Mouse (Mus musculus): Measurements from ENCODE around the gene Gm28035. TPM values are rescaled to one million over a fixed set of nuclear protein-coding genes. Genes with fewer than 3 reads are reported as not detected.

Gene Gm28035
- 0.23 and 0.24 TPM in 2 replicates for polyA plus RNA-seq (2015; fragmentation: Nextera tagmentation; extraction: Ambion mirVana)

DNA sequence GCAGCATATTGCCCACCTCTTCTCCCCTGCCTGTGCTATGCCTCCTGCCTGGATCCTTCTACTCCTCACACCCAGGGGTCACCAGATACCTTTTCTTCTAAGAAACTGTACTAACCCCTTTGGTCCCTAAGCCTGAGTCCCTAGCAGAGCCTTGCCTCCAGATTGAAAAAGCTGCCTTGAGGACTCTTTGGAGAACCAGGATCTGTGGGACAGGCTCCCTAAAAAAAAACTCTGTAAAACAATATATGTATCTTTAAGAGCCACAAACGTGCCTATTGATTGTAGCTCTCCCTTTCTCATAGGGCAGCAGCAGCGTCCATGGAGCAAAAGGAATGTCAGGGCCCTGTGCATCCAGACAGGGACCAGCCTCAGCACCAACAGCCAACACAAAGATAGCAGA lies at the start of gene Gm28035:
Gene Gm28035 (plus strand): TSS at position 301 of the 400 bp plus-strand sequence.
- peak within 1 kb of the TSS; percentile 94 for H3K9ac ChIP-seq
- WGBS, result 87% methylated on average over 2 of the region's 2 CpGs

DNA sequence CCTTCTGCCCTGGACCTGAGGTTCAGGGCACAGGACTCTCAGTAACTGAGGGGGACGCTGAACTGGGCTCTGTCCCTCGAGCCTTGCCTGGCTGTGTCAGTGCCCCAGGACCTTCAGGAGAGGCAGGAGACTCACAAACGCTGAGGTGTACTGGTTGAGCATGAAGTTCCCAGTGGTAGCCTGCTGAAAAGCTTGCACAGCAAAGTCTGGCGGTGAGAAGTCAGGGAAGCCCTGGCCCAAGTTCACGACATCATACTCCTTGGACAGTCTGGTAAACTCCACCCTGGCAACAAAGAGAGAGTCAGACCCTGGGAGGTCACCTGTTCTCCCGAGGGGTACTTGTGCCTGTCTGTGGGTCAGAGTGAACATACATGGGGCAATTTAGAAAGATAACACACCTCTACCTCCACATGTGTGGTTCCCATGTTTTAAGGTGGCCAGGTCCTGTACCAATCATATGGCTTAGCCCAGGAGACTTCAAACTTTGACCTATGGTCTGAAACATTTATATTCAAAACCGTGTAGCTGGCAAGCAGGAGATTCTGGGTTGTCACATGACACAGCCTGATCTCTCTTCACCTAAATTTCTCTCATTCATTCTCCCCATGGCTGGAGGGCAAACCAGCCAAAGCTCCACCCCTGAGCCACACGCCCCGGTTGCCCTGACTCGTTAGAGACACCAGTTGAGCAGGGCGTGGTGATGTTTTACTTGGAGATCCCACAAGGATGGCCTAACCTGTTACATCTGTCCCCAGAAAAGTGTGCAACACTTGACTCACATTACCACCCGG lies 48.4 kb upstream of the Gm28035 start:
- H3K4me3 ChIP-seq, result no peak overlapping the region
- H3K4me1 ChIP-seq (replicated peaks), result no peaks in the 10 kb centered on the region
- no peaks in the 10 kb centered on the region for H3K27me3 ChIP-seq
- 89% methylated on average over 12 of the region's 12 CpGs for WGBS
- no peak overlapping the region for H3K27ac ChIP-seq (replicated peaks)
- no peak for ATAC-seq (ENCODE audit: low read depth)
- peaks cover 11% of the 10 kb centered on the region for H3K36me3 ChIP-seq
- no peak overlapping the region for H3K4me2 ChIP-seq
- no peaks in the 10 kb centered on the region for H3K9me3 ChIP-seq
- H3K9ac ChIP-seq, result no peak overlapping the region

More for the DNA sequence above, at the start of gene Gm28035:
- no peak within 1 kb of the TSS; the same call in 1 of the 2 replicates for H3K27ac ChIP-seq (replicated peaks)
- H3K36me3 ChIP-seq, result peaks cover 48% of the 10 kb centered on the region
- no peak for ATAC-seq (ENCODE audit: low read depth)
- H3K4me2 ChIP-seq, result peak within 1 kb of the TSS; percentile 81
- H3K4me1 ChIP-seq (replicated peaks), result peaks cover 61% of the 10 kb centered on the region
- H3K27me3 ChIP-seq, result no peaks in the 10 kb centered on the region
- H3K4me3 ChIP-seq, result peak within 1 kb of the TSS; percentile 92; the same call in 1 of the 2 replicates
- H3K9me3 ChIP-seq, result no peaks in the 10 kb centered on the region

DNA sequence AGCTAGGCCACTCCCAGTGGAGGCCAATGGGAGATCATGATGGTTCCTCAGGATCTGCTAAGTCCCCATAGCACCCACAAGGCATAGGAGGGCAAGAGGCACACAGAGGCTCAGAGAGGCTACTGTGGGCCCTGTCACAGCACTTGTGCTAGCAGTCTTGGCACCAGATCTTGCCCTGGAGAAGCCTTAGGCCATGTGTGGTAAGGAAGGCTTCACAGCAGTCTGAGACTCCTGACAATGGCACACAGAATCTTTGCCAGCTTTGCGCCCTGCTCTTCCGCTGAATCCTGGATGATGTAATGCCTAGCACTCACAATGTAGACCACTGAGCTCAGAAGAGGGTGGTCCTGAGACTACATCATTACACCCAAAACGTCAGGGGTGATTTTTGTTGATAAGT lies 45.7 kb upstream of the Gm28035 start:
- H3K27me3 ChIP-seq, result no peaks in the 10 kb centered on the region
- H3K4me1 ChIP-seq (replicated peaks), result no peaks in the 10 kb centered on the region
- H3K9me3 ChIP-seq, result no peaks in the 10 kb centered on the region
- H3K27ac ChIP-seq (replicated peaks), result no peak overlapping the region
- no peak for ATAC-seq (ENCODE audit: low read depth)
- no peak overlapping the region for H3K4me3 ChIP-seq
- H3K9ac ChIP-seq, result no peak overlapping the region
- no peak overlapping the region for H3K4me2 ChIP-seq
- 78% methylated on average over 3 of the region's 3 CpGs for WGBS
- H3K36me3 ChIP-seq, result peaks cover 5% of the 10 kb centered on the region; the same call in 1 of the 2 replicates

DNA sequence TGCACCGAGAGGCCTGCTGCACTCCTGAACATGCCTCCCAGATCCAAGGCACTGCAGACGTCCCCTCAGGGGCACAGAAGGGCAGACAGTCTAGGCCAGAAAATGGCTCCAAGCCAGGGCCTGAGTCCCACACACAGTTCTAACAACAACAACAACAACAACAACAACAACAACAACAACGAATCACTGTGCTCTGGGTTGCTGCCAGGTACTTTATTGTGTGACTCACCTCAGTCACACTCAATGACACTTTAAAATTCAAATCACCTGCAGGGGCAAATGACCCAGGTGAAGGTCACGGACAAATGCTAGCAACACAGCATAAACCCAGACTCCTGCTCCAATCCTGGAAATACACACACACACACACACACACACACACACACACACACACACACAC lies 42.3 kb upstream of the Gm28035 start:
- ATAC-seq (ENCODE audit: low read depth), result no peak

DNA sequence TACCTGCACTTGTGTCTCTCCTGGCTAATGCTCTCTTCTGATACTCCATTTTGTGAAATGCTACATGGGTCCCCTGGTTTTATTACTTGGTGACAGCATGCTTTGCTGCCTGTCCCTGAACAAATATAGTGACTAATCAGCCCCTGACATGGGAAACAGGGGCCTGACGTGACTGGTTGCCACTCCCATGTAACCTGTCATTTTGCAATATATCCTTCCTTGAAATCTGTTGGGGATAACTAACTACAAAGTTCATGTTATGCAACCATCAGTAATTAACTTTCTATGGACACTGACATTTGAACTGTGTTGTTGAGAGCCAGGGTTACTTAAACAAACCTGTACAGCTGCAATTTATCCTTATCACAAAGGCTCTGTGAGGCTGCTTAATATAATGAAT lies 40.4 kb upstream of the Gm28035 start:
- H3K4me2 ChIP-seq, result no peak overlapping the region
- H3K9ac ChIP-seq, result no peak overlapping the region
- H3K36me3 ChIP-seq, result no peaks in the 10 kb centered on the region
- ATAC-seq (ENCODE audit: low read depth), result no peak
- no peaks in the 10 kb centered on the region for H3K27me3 ChIP-seq
- no peak overlapping the region for H3K4me3 ChIP-seq
- no peaks in the 10 kb centered on the region for H3K9me3 ChIP-seq
- peaks cover 12% of the 10 kb centered on the region for H3K4me1 ChIP-seq (replicated peaks)
- 84% methylated on average over 1 of the region's 1 CpGs for WGBS
- no peak overlapping the region for H3K27ac ChIP-seq (replicated peaks)

More for the DNA sequence above, 42.3 kb upstream of the Gm28035 start:
- Histone ChIP-seq H3K36me3 (no peaks in the 10 kb centered on the region), H3K4me3 (no peak overlapping the region), H3K27me3 (no peaks in the 10 kb centered on the region), H3K4me1 (replicated peaks) (no peaks in the 10 kb centered on the region), H3K9ac (no peak overlapping the region), H3K27ac (replicated peaks) (no peak overlapping the region), H3K4me2 (no peak overlapping the region), H3K9me3 (no peaks in the 10 kb centered on the region)
- 74% methylated on average over 4 of the region's 4 CpGs for WGBS

DNA sequence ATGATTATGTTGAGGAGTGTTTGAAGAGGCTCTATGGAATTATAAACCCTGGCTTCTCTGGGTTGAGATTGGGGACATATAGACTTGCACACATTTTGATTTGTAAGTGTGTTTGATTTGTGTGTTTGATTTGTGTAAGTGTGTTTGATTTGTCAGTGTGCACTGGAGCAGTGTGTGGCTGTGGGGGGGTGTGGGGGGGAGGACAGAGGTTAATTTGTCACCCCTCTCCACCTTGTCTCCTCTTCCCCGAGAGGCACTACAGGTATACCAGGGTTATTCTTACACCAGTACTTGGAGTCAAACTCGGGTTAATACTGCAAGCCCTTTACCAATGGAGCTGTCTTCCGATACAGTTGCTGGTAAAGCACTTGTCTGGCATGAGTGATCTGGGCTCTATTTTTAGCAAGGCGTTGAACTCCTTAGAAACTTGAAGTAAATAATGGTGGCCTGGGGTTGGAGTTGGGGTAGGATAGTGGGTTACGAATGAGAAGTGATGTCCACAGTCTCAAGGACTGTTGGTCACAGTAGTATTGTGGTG lies 39.9 kb upstream of the Gm28035 start:
- Histone ChIP-seq H3K27ac (replicated peaks) (no peak overlapping the region), H3K4me1 (replicated peaks) (peaks cover 12% of the 10 kb centered on the region), H3K27me3 (no peaks in the 10 kb centered on the region), H3K4me3 (no peak overlapping the region), H3K36me3 (no peaks in the 10 kb centered on the region), H3K9ac (no peak overlapping the region), H3K9me3 (no peaks in the 10 kb centered on the region), H3K4me2 (no peak overlapping the region)
- 82% methylated on average over 5 of the region's 5 CpGs for WGBS
- no peak for ATAC-seq (ENCODE audit: low read depth)

DNA sequence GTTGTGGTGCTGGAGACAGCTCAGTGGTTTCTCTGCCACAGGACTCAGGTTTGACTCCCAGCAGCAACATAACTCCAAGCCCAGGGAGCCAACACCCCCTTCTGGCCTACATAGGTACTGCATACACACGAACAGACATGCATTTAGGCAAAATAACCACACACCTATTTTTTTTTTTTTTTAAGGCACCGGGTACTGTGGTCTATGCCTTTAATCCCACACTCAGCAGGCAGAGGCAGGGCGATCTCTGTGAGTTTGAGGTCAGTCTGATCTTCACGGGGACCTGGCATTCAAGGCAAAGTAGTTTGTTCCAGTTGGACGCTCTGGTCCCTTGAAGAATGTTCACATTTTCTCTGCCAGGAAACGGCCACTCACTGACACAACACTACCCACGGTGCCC lies 36.9 kb upstream of the Gm28035 start:
- Histone ChIP-seq H3K4me2 (no peak overlapping the region), H3K36me3 (no peaks in the 10 kb centered on the region), H3K4me1 (replicated peaks) (peaks cover 22% of the 10 kb centered on the region), H3K27ac (replicated peaks) (no peak overlapping the region), H3K9ac (no peak overlapping the region), H3K9me3 (no peaks in the 10 kb centered on the region), H3K27me3 (no peaks in the 10 kb centered on the region), H3K4me3 (no peak overlapping the region)
- 83% methylated on average over 7 of the region's 7 CpGs for WGBS
- no peak for ATAC-seq (ENCODE audit: low read depth)

DNA sequence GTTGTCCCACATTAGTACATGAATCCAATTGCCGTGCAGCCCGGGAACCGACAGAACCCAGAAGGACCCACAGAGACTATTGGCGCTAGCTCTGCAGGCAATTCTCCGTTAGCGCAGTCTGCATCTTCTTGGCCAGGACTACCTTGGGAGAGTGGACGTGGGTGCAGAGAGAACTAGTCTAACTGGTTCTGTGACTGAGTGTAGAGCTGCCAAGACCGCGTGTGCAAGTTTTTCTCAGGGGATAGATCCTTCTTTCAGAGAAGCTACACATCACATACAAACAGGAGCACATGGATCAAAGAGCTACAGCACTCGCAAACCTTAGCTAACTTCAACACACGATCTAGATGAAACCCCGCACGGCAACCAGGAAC lies 35.1 kb upstream of the Gm28035 start:
- H3K9ac ChIP-seq, result peak overlapping the region; percentile 76
- no peaks in the 10 kb centered on the region for H3K9me3 ChIP-seq
- no peaks in the 10 kb centered on the region for H3K27me3 ChIP-seq
- H3K4me1 ChIP-seq (replicated peaks), result peaks cover 22% of the 10 kb centered on the region
- 2% methylated on average over 13 of the region's 13 CpGs for WGBS
- no peaks in the 10 kb centered on the region for H3K36me3 ChIP-seq
- peak overlapping the region; percentile 84 for H3K4me2 ChIP-seq
- H3K27ac ChIP-seq (replicated peaks), result peak overlapping the region; percentile 85
- peak overlapping the region; percentile 64 for H3K4me3 ChIP-seq
- ATAC-seq (ENCODE audit: low read depth), result peak; percentile 55

DNA sequence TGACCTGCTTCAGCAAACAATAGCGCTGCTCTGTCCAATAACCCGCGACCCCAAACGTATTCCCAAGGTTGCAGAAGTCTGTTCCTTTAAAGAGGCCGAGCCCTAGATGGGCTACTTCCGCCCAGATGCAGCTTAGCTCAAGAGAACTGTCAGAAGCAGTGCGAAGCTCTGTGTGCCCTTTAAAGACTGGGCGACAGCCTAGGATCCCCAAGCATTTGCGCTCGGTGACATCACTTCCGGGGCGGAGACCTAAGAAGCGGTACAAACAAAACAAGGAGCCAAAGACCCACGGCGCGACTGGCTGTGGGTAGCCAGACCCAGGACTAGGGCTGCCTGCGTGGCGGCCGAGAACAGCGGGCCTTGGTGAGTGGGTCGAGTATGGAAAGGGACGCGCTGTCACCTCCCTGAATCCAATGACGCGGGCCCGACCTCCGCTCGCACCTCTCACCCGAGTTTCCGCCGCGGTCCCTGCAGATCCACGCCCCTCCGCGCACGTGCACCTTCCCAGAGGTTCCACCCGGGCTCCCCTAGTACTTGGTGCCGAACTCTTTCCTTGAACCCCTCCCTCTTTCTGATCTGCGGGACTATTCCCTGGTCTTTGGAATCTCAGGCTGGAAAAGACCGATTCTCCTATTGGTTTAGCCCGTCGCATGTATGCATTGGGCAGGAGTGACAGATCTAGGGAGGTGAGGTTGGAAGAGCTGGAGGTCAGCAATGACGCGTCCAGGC lies 34.6 kb upstream of the Gm28035 start, which contains the start of gene Kyat1:
Gene Kyat1 (minus strand): TSS at position 219 of the 729 bp plus-strand sequence.
- Histone ChIP-seq H3K36me3 (no peaks in the 10 kb centered on the region), H3K27me3 (no peaks in the 10 kb centered on the region), H3K4me2 (peak within 1 kb of the TSS; percentile 84), H3K4me1 (replicated peaks) (peaks cover 22% of the 10 kb centered on the region), H3K27ac (replicated peaks) (peak within 1 kb of the TSS; percentile 85), H3K4me3 (peak within 1 kb of the TSS; percentile 64), H3K9me3 (no peaks in the 10 kb centered on the region), H3K9ac (peak within 1 kb of the TSS; percentile 76)
- under 1% methylated on average over 44 of the region's 44 CpGs for WGBS
- ATAC-seq (ENCODE audit: low read depth), result peak; percentile 99

DNA sequence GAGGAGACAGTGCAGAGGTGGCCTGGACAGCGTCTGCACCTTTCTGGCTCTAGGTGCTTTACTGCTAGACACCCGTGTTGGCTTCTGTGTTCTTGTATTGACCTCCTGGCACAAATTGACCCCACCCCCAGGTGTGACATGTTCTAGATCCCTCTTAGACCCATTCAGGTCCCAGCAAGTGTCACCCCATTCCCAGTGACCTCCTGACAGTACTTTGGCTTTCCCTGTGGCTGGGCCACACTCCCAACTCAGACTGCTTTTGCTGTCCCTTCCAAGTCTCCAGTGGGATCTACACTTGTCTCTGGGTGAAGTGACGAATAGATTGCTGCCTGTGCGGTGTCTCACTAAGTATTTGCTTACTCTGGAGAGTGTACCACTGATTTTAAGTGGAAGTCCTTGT lies 33.0 kb upstream of the Gm28035 start:
- Histone ChIP-seq H3K9me3 (no peaks in the 10 kb centered on the region), H3K36me3 (no peaks in the 10 kb centered on the region), H3K4me1 (replicated peaks) (peaks cover 22% of the 10 kb centered on the region), H3K27me3 (no peaks in the 10 kb centered on the region), H3K27ac (replicated peaks) (no peak overlapping the region), H3K4me2 (no peak overlapping the region), H3K9ac (no peak overlapping the region), H3K4me3 (no peak overlapping the region)
- no peak for ATAC-seq (ENCODE audit: low read depth)
- WGBS, result 77% methylated on average over 4 of the region's 4 CpGs

DNA sequence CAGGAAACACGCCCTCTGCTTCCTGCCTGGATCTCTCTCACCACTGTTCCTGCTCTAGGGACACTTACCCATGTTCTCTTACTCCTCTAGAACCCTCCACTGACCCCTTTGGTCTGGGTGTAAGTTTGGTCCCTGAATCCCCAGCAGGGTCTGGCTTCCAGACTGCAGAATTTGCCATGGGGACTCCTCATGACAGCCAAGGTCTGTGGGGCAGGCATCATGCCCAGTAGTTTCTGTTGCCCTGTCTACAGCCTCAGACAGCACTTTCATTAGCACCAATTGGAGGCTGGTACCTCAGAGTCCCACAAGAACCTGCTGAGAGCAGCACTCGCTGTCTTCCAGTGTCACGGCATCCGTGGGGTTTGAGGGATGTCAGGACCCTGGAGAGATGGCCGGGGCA lies 32.5 kb upstream of the Gm28035 start:
- ATAC-seq (ENCODE audit: low read depth), result no peak
- no peak overlapping the region for H3K4me3 ChIP-seq
- no peak overlapping the region for H3K4me2 ChIP-seq
- H3K4me1 ChIP-seq (replicated peaks), result peaks cover 22% of the 10 kb centered on the region
- 74% methylated on average over 5 of the region's 5 CpGs for WGBS
- H3K9me3 ChIP-seq, result no peaks in the 10 kb centered on the region
- no peaks in the 10 kb centered on the region for H3K27me3 ChIP-seq
- H3K27ac ChIP-seq (replicated peaks), result no peak overlapping the region
- no peaks in the 10 kb centered on the region for H3K36me3 ChIP-seq
- H3K9ac ChIP-seq, result no peak overlapping the region

Measured in neural tube, embryonic 13.5 days (tissue).